Mouse (Mus musculus): ENCODE data around the gene Bbox1. TPM values are rescaled to one million over a fixed set of nuclear protein-coding genes. Genes with fewer than 3 reads are reported as not detected.

Gene Bbox1
- polyA plus RNA-seq, 1 experiment: 0.27 TPM

DNA sequence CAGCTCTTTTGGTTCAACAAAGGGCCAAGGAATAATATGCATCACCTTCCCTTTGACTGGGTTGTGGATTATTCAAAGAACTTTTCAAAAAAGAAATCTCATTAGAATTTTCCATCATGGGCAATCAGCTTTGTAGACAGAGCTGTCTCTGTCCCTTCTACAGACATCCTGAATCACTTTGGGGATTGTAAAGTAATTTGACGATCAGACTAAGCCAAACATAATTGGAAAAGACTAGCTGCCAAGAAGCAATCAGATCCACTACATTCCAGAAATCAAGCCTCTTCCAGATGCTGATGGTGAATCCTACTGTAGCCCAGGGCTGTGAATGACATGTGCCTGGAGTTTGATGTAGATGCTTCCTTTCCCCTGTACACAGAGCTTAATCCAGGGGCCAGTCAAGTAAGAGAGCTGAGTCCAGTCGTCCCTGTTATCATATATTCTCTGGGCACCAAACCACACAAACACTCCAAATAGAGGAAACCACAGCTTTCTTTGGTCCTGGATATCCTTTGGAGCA lies 995 bp downstream of the Bbox1 start:
- no peak overlapping the region for H3K27ac ChIP-seq (ENCODE audit: control insufficient read depth, insufficient read depth, low read length)

DNA sequence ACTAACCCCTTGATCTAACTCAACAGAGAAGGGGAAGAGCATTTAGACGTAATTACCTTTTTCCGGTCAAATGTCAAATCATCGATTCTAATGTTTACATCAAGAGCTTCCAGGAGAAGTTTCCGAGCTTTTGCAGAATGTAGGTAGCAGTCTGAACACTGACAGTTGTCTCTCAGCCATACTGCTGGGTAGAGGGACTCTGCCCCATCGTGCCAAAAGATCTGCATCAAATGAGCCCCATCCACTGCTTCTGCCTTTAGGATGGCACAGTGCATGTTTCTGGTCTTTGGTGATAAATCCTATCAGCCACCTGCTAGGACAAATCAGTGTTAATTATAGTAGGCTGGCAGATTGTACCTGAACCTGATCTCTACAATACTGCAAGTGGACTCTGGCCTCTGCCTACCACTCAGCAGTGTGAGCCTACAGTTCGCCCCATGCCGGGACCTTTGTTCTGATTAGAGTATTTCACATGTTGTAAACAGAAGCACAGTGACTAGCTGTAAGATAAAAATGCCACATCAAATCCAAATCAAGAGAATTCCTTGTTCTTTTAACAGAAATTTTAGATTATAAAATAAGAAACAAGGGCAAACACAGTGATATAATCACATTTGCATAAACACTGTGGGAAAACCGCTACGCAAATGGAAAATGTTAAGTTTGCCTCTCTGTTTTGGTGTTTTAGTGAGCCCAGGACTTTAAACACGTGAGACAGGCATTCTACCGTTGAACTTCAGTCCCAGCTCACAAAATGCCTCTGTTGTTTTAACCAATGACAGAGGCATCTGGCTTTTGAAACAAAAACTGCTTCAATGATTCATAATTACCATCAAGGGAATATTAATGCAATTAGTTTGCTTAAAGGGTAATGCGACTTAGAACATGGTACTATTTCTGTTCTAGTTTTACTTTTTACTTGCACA lies 8.7 kb downstream of the Bbox1 start:
- H3K27me3 ChIP-seq (ENCODE audit: control insufficient read depth, insufficient read depth, low read length): no peaks in the 10 kb centered on the region
- H3K36me3 ChIP-seq (ENCODE audit: control insufficient read depth, insufficient read depth, low read length): no peaks in the 10 kb centered on the region
- H3K4me1 ChIP-seq (replicated peaks; ENCODE audit: control insufficient read depth, insufficient read depth, low read length): no peaks in the 10 kb centered on the region
- DNase-seq: no peak
- no peak overlapping the region for H3K4me3 ChIP-seq (ENCODE audit: control insufficient read depth, insufficient read depth, low read length)
- H3K27ac ChIP-seq (ENCODE audit: control insufficient read depth, insufficient read depth, low read length): no peak overlapping the region
- TF ChIP-seq CTCF (IDR thresholded peaks at IDR 0.05; ENCODE audit: borderline replicate concordance, control insufficient read depth, extremely low read depth, insufficient read depth, low read length, poor library complexity) (no peak), POLR2A (IDR thresholded peaks at IDR 0.05; ENCODE audit: control insufficient read depth, extremely low read depth, insufficient read depth, low read length, poor library complexity) (no peak)
- 92% methylated on average over 12 of the region's 12 CpGs for WGBS

More for the DNA sequence above, 995 bp downstream of the Bbox1 start:
- H3K27me3 ChIP-seq (ENCODE audit: control insufficient read depth, insufficient read depth, low read length): no peaks in the 10 kb centered on the region
- no peak for DNase-seq
- H3K4me1 ChIP-seq (replicated peaks; ENCODE audit: control insufficient read depth, insufficient read depth, low read length): no peaks in the 10 kb centered on the region
- TF ChIP-seq CTCF (IDR thresholded peaks at IDR 0.05; ENCODE audit: borderline replicate concordance, control insufficient read depth, extremely low read depth, insufficient read depth, low read length, poor library complexity) (no peak), POLR2A (IDR thresholded peaks at IDR 0.05; ENCODE audit: control insufficient read depth, extremely low read depth, insufficient read depth, low read length, poor library complexity) (no peak)
- no peaks in the 10 kb centered on the region for H3K36me3 ChIP-seq (ENCODE audit: control insufficient read depth, insufficient read depth, low read length)
- 60% methylated on average over 2 of the region's 2 CpGs for WGBS
- H3K4me3 ChIP-seq (ENCODE audit: control insufficient read depth, insufficient read depth, low read length): no peak overlapping the region

DNA sequence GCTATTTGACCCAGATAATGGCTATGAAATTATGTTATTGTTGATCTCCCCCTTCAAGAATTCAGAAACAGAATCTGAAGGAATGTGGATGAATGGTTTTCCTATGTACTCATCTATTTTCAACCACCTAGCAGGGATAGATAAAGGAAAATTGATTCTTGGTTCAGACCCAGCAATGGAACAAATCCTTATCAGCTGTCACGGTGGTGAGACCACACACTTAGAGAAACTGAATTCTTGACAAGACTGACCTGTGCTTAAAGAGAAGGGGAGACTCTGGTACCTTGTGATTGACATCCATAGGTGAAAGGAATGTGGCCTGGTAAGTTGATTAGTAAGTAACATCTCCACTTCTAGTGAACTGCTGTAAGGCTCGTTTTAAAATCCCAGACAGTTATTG lies 12.1 kb downstream of the Bbox1 start:
- H3K4me1 ChIP-seq (replicated peaks; ENCODE audit: control insufficient read depth, insufficient read depth, low read length): no peaks in the 10 kb centered on the region
- no peaks in the 10 kb centered on the region for H3K27me3 ChIP-seq (ENCODE audit: control insufficient read depth, insufficient read depth, low read length)
- H3K4me3 ChIP-seq (ENCODE audit: control insufficient read depth, insufficient read depth, low read length): no peak overlapping the region
- H3K36me3 ChIP-seq (ENCODE audit: control insufficient read depth, insufficient read depth, low read length): no peaks in the 10 kb centered on the region
- H3K27ac ChIP-seq (ENCODE audit: control insufficient read depth, insufficient read depth, low read length): no peak overlapping the region
- no peak for TF ChIP-seq POLR2A (IDR thresholded peaks at IDR 0.05; ENCODE audit: control insufficient read depth, extremely low read depth, insufficient read depth, low read length, poor library complexity)
- DNase-seq: no peak
- 19% methylated on average over 2 of the region's 2 CpGs for WGBS

DNA sequence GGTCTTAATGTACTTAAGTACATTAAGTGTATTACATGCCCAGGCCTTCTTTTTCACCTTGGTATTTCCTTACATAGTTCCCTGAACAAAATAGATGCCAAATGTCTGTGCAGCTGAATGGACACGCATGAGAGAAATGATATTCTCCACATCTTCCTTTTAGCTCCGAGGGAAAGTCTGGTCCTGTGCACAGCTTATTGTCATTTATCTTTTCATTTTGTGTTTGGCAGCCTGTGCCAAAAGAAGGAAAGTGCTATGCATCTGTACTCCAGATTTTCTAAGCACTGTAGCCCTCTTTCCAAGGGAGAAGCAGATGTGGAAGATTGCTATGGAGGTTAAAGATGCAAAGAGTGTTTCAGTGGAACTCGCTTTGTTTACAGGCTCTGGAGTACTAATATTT lies 13.0 kb downstream of the Bbox1 start:
- Histone ChIP-seq H3K27me3 (ENCODE audit: control insufficient read depth, insufficient read depth, low read length) (no peaks in the 10 kb centered on the region), H3K36me3 (ENCODE audit: control insufficient read depth, insufficient read depth, low read length) (no peaks in the 10 kb centered on the region), H3K4me3 (ENCODE audit: control insufficient read depth, insufficient read depth, low read length) (no peak overlapping the region), H3K27ac (ENCODE audit: control insufficient read depth, insufficient read depth, low read length) (no peak overlapping the region), H3K4me1 (replicated peaks; ENCODE audit: control insufficient read depth, insufficient read depth, low read length) (no peaks in the 10 kb centered on the region)
- 87% methylated on average over 3 of the region's 3 CpGs for WGBS
- TF ChIP-seq POLR2A (IDR thresholded peaks at IDR 0.05; ENCODE audit: control insufficient read depth, extremely low read depth, insufficient read depth, low read length, poor library complexity): no peak
- no peak for TF ChIP-seq CTCF (IDR thresholded peaks at IDR 0.05; ENCODE audit: borderline replicate concordance, control insufficient read depth, extremely low read depth, insufficient read depth, low read length, poor library complexity)
- DNase-seq: no peak

DNA sequence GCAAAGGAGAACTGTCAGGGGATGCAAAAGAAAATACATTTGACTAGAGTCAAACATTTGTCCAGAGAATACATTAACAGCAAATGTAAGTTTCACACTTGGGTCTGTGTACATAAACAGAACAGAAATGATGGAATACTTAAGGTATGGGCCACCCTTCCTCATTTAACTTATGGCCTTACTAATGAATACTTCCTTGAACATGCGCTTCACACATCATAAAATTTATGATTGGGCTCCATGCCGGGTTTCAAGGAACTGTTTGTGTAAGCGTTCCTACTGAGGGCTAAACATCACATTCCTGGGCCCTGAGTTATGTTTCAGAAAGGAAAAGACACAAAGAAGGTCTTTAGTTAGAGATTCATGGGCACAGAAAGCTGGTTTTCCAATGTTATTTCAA lies 19.4 kb downstream of the Bbox1 start:
- no peaks in the 10 kb centered on the region for H3K27me3 ChIP-seq (ENCODE audit: control insufficient read depth, insufficient read depth, low read length)
- no peak overlapping the region for H3K4me3 ChIP-seq (ENCODE audit: control insufficient read depth, insufficient read depth, low read length)
- 61% methylated on average over 3 of the region's 3 CpGs for WGBS
- H3K27ac ChIP-seq (ENCODE audit: control insufficient read depth, insufficient read depth, low read length): no peak overlapping the region
- no peaks in the 10 kb centered on the region for H3K4me1 ChIP-seq (replicated peaks; ENCODE audit: control insufficient read depth, insufficient read depth, low read length)
- TF ChIP-seq POLR2A (IDR thresholded peaks at IDR 0.05; ENCODE audit: control insufficient read depth, extremely low read depth, insufficient read depth, low read length, poor library complexity): no peak
- TF ChIP-seq CTCF (IDR thresholded peaks at IDR 0.05; ENCODE audit: borderline replicate concordance, control insufficient read depth, extremely low read depth, insufficient read depth, low read length, poor library complexity): no peak
- no peak for DNase-seq
- no peaks in the 10 kb centered on the region for H3K36me3 ChIP-seq (ENCODE audit: control insufficient read depth, insufficient read depth, low read length)

DNA sequence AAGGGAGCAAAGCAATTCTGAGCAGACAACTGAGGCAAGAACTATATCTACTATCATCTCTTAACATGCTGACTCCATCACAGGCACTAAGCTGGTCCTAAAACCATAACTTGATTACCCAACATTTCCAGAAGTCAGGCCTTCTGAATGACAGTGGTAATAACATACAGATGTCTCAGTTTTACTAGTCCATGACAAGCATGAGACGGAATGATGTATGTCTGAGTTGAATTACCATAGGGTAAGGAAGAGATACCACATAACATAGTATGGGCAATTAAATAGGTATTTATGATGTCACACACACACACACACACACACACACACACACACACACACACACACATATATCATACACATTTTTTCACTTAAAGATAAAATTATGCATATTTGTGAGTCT lies 26.4 kb downstream of the Bbox1 start:
- DNase-seq: no peak
- Histone ChIP-seq H3K4me3 (ENCODE audit: control insufficient read depth, insufficient read depth, low read length) (no peak overlapping the region), H3K36me3 (ENCODE audit: control insufficient read depth, insufficient read depth, low read length) (no peaks in the 10 kb centered on the region), H3K27me3 (ENCODE audit: control insufficient read depth, insufficient read depth, low read length) (no peaks in the 10 kb centered on the region), H3K27ac (ENCODE audit: control insufficient read depth, insufficient read depth, low read length) (no peak overlapping the region), H3K4me1 (replicated peaks; ENCODE audit: control insufficient read depth, insufficient read depth, low read length) (no peaks in the 10 kb centered on the region)
- TF ChIP-seq POLR2A (IDR thresholded peaks at IDR 0.05; ENCODE audit: control insufficient read depth, extremely low read depth, insufficient read depth, low read length, poor library complexity) (no peak), CTCF (IDR thresholded peaks at IDR 0.05; ENCODE audit: borderline replicate concordance, control insufficient read depth, extremely low read depth, insufficient read depth, low read length, poor library complexity) (no peak)
- WGBS: 100% methylated on average over 1 of the region's 1 CpGs

Measured in thymus, adult 2 months (tissue).